Mouse (Mus musculus) CD4-positive naive resting alpha-beta T cell, adult 76 days (primary cell): Measurements from ENCODE around the gene Rhoa. TPM values are rescaled to one million over a fixed set of nuclear protein-coding genes. Genes with fewer than 3 reads are reported as not detected.

Experiments used
- total RNA-seq: library from RNA; stranded (reverse); gene quantifications from one replicate; pipeline ENCODE4 v1.2.4, GENCODE M21; 2023

Rhoa gene
- total RNA-seq: 371 TPM

GRCm38 (mm10) chr9:108305629-108306520, at the start of gene Rhoa, which contains the start of gene Tcta:
Gene Rhoa, plus strand, starts transcription at chr9:108306129.
Gene Tcta, minus strand, starts transcription at chr9:108306160.

DNA sequence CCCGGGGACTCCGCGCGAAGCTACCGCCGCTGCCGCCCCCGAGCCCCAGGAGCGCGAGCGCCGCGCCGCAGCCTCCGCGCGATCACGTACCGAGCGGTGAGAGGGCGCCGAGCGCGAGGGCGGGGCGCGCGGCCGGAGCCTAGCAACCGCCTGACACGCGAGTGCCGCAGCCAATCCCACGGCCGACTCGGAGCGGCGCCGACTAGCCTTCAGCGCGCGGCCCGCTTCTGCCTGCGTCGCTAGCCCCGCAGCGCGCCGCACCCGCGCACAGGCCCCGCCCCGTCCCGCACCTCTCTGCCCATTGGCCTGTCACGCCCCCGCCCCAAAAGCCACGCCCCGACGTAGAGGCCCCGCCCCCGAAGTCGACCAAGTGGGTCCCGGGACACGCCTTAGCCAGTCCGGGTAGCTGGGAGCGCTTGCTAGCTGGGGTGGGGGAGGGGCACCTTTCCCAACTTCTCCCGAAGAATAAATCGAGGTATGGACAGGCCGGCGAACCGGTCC, 42.2 kb upstream of the Rhoa start, which contains the start of gene Dag1:
Dag1 (minus strand) TSS at position 269 of the 501 bp plus-strand sequence.

GRCm38 (mm10) chr9:108290016-108290750, 15.7 kb upstream of the Rhoa start, which contains the start of gene Nicn1:
Gene Nicn1, plus strand, starts transcription at chr9:108290429.

DNA sequence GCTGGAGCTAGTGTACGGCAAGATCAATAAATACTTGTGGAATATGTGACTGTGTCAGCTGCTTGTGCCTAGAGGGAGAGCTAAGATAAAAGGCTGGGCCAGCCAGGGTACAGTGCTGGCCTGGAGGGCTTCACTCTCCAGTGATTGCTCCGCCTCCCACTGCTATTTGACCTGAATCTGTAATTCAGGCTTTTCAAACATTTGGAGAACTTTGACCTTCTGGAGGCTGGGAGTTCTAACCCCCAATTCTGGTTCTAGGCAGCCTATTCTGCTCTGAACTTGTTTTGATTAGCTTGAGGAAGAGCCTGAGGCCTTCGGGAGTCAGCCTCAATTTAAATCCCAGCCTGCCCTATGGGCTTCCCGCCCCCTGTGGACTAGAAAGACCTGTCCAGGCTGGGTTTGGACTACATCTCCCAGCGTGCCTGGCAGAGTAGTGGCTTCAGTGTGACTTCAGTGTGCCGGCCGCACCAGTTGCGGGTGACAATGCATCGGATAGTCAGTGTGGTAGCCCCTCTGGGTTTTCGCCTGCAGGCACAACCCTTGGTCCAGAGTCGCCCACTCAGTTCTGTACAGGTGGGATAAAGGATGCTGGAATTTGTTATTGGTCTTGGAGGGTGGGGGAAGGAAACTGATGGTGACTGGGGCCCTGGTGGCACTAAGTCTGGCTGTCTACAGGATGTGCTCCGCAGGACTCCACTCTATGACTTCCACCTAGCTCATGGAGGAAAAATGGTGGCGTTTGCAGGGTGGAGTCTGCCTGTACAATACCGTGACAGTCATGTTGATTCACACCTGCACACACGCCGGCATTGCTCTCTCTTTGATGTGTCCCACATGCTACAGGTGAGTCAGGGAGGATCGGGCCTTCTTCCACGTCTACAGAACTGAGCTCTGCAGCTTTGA, 9.2 kb upstream of the Rhoa start, which contains the start of gene Amt:
Amt (plus strand) TSS at position 401 of the 903 bp plus-strand sequence.

DNA sequence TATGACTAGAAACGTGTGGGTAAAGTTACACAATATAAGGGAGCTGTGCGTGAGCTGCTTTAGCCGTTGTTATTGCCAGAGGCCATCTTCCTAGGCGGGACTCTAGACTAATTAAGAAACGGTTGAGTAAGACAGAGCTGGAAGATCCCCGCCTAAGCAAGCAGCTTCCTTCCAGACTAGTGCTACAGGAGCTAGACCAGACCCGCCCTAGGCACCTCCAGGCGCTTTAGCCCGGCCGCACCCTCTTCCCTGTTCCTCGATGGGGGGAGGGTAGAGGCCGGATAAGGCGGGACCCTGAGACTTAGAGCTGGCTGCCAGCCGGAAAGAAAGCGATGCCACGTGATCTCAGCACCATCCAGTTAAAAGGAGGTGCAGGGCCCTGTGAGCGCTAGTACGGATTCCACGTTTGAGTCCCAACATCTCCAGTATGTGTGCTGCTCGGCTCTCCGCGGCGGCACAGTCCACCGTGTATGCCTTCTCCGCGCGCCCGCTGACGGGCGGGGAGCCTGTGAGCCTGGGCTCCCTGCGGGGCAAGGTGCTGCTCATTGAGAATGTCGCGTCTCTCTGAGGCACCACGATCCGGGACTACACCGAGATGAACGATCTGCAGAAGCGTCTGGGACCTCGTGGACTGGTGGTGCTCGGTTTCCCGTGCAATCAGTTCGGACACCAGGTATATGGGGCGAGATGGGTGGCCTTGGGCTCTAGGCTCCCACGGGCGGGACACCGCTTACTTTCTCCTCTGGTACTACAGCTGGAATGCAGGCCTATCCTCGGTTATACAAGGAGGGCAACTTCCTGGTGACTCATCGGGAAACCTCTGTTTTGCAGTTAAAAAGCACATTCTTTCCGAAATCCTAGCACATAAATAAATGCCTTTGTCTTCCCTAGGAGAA, 33.2 kb downstream of the Rhoa start, which contains the start of gene Gpx1:
Gpx1 (plus strand) TSS at position 18 of the 896 bp plus-strand sequence.

DNA sequence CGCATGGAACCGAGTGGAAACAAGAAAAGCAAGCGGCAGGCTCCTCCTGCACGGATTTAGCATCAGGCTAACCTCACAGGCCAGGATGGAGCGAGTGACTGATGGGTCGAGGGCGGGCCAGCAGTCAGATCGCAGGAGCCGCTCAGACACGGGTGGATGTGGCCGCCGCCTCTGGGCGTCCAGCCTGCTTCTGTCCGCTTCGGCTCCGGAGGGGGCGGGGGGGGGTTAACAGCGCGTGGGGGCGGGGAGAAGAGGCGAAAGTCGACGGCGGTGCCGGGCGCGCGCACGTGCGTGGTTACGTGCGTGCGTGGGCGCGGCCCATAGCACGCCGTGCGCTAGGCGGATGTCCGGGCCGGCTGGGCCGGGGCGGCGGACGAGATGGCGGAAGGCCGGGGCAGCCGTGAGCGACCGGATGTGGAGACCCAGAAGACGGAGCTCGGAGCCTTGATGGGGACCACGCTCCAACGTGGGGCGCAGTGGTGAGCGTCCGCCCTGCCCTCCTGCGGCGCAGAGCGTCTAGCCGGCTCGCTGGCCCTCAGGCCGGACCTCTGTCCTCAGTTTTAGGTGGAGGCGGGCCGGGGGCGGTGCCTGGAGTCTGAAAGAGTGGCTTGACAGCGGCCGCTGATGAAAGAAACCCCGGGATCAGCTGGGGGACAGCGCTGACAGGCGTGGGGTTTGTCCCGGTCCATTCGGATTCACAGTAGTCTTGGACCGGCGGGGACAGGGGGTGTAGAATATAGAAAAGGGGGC, 41.8 kb downstream of the Rhoa start, which contains the start of gene Usp4:
Usp4 (plus strand) TSS at position 314 of the 750 bp plus-strand sequence.

Other genes starting within 250 kb of the Rhoa start
- gene Mst1, start 225.7 kb upstream of the Rhoa start, total RNA-seq: 0.26 TPM
- 172 TPM for gene Rnf123, start 222.8 kb upstream of the Rhoa start, total RNA-seq
- 121 TPM for gene Apeh, start 211.5 kb upstream of the Rhoa start, total RNA-seq
- 0.50 TPM for gene Bsn, start 115.7 kb upstream of the Rhoa start, total RNA-seq
- gene Dag1, start 42.2 kb upstream of the Rhoa start, total RNA-seq: 21.3 TPM
- gene Nicn1, start 15.7 kb upstream of the Rhoa start, total RNA-seq: 2.4 TPM
- 1.4 TPM for gene Amt, start 9.3 kb upstream of the Rhoa start, total RNA-seq
- gene Tcta, start within 50 bp of the Rhoa start, total RNA-seq: 7.6 TPM
- gene Gpx1, start 32.8 kb downstream of the Rhoa start, total RNA-seq: 164 TPM
- gene Usp4, start 41.7 kb downstream of the Rhoa start, total RNA-seq: 142 TPM
- gene 1700102P08Rik, start 86.7 kb downstream of the Rhoa start, total RNA-seq: 4.2 TPM
- not detected for gene Ccdc36, start 122.4 kb downstream of the Rhoa start, total RNA-seq
- not detected for gene BC048562, start 130.4 kb downstream of the Rhoa start, total RNA-seq
- 24.7 TPM for gene Ccdc71, start 154.4 kb downstream of the Rhoa start, total RNA-seq
- 5.7 TPM for gene Klhdc8b, start 155.5 kb downstream of the Rhoa start, total RNA-seq
- gene Lamb2, start 173.6 kb downstream of the Rhoa start, total RNA-seq: 0.59 TPM
- gene Usp19, start 184.5 kb downstream of the Rhoa start, total RNA-seq: 325 TPM
- gene Qars, start 201.6 kb downstream of the Rhoa start, total RNA-seq: 200 TPM
- 248 TPM for gene Qrich1, start 210.7 kb downstream of the Rhoa start, total RNA-seq